Mouse (Mus musculus) splenic B cell, adult 2 months (primary cell): ENCODE results near the gene Neil1.

ENCODE experiments used
- DNase-seq: peaks from one replicate; pipeline ENCODE4 v3.0.0-alpha.2; 2011; ENCODE audit warnings: low read depth, low spot score
- H3K27me3 ChIP-seq: 2 replicates; pipeline ENCODE4 v1.6.1; 2012; ENCODE audit warnings: mild to moderate bottlenecking, low read length, moderate library complexity, mixed read lengths; ENCODE audit not compliant: control insufficient read depth, poor library complexity, insufficient read depth, severe bottlenecking
- H3K36me3 ChIP-seq: 2 replicates; pipeline ENCODE4 v1.6.1; 2012; ENCODE audit warnings: mild to moderate bottlenecking, low read length, moderate library complexity, mixed read lengths; ENCODE audit not compliant: control insufficient read depth, poor library complexity, insufficient read depth, severe bottlenecking

The Neil1 gene

DNA sequence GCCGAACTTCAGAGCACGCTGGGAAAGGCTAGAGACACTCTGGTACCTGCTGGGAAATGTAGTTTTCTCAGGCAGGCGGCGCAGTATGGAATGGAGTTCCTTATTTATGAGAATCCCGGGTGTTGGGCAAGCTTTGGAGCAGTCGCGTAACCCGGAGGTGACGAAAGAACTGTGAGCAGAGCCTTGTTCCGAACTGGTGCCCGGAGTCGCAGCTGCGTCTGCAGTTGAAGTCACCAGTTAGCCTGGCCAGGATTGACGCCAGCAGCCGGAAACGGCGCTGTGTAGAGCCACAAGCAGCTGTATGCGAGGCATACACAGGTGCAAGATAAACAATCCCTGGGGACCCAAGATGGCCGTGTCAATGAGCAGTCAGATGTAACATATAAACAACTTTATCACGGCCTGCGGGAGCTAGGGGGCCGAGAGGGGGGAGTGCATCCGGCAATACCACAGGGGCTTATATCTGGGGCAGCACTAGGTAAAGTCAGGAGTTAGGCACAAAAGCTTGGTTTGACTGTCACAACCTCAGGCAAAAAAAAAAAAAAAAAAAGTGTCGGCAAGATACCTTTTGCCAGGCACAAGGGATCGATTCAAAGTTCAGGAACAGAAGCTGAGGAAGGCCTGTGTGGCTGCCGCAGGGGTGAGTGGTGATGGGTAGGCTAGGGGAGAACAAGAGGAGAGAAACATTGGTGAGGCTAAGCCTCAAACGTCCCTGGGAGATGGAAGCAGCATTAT is at the start of gene Neil1:
TSS of gene Neil1 (minus strand) at position 162 of the 735 bp plus-strand sequence.
- no peaks in the 10 kb centered on the region for H3K27me3 ChIP-seq
- DNase-seq, result peak; percentile 96
- peaks cover 1% of the 10 kb centered on the region for H3K36me3 ChIP-seq

DNA sequence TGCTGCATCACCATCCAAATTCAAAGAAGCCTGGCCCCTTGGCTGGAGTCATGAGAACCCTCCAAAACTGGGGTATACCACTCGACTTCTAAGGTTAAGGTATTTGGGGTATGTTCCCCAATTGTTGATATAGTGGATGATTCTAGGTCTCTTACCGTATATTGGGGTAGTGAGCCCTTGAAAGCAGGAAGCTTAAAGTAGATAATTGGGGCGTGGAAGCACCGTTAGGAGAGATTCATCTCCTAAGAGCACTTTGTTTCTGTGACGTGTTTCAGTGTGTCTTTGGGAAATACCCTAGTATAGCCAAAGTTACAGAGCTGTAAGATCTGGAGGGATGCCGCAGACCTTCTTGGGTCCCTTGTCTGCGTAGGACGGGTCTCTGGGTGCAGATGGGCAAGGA is 49.3 kb upstream of the Neil1 start:
- no peak for DNase-seq
- H3K36me3 ChIP-seq, result no peaks in the 10 kb centered on the region
- no peaks in the 10 kb centered on the region for H3K27me3 ChIP-seq

DNA sequence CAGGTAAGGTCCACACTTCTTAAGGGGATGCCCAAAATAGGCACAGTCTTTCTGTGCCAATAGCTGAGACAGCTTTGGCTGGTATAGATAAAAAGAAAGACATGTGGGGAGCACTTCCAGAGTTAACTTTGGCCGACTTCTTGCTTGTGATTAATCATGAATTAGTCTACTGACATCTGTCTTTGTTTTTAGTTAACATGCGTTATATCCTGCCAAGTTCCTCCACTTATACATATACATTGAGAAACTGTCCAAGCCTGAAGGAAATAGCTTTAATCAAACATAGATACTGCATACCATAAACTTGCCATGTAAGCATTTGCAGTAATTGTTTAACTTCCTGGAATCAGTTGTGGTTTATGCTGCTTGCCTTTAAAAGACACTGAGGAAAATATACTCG is 48.6 kb upstream of the Neil1 start:
- no peaks in the 10 kb centered on the region for H3K27me3 ChIP-seq
- no peaks in the 10 kb centered on the region for H3K36me3 ChIP-seq
- no peak for DNase-seq

DNA sequence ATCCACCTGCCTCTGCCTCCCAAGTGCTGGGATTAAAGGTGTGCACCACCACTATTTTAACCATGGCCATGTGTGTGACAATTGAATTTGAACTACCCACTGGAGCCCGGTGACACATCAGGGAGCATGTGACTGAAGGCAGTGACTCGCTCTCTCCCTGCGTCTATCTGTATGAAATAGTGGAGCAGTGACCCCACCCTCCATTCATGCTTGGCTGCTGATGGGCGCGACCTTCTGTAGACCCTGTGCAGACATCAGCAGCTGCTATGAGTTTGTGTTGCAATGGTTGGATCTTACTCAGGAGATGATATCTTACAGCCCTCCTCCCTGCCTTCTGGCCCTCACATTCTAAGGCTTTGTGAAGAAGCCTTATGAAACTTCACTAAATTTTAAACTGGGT is 20.3 kb upstream of the Neil1 start:
- H3K27me3 ChIP-seq, result no peaks in the 10 kb centered on the region
- no peaks in the 10 kb centered on the region for H3K36me3 ChIP-seq
- no peak for DNase-seq

DNA sequence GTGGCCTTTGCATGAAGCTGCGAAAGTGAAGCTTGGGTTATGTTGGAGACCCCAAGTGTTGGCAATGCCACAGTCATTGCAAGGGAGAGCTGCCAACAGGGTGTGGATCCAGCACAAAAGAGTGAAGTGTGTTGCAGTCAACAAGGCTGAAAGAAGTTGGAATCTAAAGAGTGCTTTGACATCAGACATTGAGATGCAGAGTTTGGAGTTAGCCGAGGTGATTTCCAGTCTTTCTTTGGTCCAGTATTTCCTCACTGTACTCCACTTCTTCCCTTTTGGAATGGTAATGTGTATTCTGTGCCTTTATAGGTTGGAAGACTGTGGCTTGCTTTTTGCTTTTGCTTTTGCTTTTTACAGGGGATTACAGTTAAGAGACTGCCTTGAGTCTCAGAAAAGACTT is 18.1 kb upstream of the Neil1 start:
- Histone ChIP-seq H3K27me3 (no peaks in the 10 kb centered on the region), H3K36me3 (no peaks in the 10 kb centered on the region)
- no peak for DNase-seq

DNA sequence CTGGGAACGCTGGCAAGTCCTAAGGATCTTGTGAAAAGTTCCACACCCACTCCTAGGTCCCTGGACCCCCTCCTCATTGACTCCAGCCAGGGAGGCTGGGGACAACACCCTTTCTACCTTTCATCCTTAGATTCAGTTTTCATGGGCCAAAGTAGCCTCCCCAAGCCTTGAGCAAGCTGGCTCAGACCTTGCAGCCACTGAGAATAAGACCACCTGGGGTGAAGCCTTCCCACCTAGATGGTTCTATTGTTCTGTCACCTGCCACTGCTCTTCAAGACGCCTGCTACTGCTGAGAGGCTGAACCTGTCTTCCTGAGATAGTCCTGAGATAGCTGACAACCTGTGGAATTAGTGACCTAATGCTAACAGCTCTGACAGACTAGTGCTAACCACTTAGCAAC is 15.0 kb upstream of the Neil1 start:
- H3K36me3 ChIP-seq, result no peaks in the 10 kb centered on the region
- DNase-seq, result no peak
- H3K27me3 ChIP-seq, result no peaks in the 10 kb centered on the region

DNA sequence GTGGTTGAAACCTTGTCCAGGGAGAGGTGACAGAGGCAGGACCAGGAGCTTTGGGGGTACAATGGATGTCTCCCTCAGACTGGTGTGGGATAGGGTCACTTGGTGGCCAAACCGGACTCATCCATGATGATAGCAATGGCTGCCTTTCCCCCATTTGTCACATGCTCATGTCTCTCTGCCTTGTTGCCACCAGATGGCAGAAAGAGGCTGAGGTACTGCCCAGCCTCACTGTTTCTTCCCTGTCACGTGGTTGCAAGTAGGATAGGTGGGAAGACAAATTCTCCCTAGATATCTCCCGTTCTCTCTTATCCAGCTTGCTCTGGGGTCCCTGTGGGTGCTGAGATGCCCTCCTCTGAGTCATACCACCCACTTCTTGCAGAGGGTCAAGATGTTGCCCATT is 14.4 kb upstream of the Neil1 start:
- peak; percentile 18 for DNase-seq
- H3K27me3 ChIP-seq, result no peaks in the 10 kb centered on the region
- no peaks in the 10 kb centered on the region for H3K36me3 ChIP-seq

DNA sequence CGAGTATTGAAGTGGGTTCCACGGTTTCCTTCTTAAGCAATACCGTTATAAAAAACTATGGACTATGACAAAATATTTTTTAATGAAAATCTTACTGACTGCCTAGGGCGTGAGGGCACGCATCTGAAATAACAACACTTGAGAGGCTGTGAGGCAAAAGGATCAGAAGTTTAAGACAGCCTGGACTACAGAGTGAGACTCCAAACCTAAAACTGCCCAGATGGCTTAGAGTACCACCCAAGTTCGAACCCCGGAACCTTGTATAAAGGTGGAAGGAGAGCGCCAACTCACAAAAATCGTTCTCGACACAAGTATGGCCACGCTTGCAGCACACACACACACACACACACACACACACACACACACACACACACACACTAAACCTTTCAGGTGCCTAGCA is 10.4 kb upstream of the Neil1 start:
- H3K27me3 ChIP-seq, result no peaks in the 10 kb centered on the region
- no peak for DNase-seq
- H3K36me3 ChIP-seq, result peaks cover 3% of the 10 kb centered on the region; the same call in 1 of the 2 replicates

DNA sequence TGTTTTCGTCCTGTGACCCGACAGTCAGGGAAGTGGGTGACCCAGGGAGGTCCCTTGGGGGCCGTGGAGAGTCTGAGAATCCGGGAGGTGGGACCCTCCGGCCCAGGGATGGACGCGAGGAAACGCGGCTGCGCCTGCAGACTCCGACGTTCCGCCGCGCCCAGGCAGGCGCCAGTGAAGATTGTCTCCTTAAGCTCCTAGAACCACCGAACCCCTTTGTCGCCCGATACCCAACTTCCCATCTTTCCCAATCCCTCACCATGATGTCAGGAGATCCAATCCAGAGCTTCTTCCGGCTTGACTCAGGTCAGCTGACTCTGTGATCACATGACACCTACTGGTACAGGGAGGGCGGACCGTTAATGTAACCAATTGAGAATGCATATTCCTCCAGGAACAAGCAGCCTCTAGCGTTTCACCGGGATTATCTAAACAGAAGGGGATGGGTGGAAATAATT is 9.9 kb upstream of the Neil1 start, which contains the start of gene Commd4:
TSS of gene Commd4 (minus strand) at position 319 of the 458 bp plus-strand sequence.
- H3K27me3 ChIP-seq, result no peaks in the 10 kb centered on the region
- peak; percentile 92 for DNase-seq
- peaks cover 3% of the 10 kb centered on the region; the same call in 1 of the 2 replicates for H3K36me3 ChIP-seq

DNA sequence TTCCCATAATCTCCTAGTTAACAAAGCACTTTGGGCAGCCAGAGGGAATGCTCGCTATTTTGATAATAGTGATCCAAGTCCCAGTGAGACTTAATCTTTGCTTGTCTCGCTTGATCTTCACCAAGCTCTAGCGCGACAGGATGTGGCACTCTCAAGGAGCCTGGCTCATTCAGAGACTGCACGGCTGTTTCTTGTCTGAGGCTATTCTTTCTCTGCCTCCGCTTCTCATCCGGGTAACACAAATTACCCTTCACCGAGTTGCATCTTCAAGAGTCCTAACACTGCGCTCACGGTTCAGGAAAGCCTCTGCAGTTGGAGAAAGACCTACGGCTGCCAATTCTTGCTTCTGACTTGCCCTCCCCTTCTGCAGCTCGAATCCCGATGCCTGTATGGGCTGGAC is 9.4 kb upstream of the Neil1 start:
- no peak for DNase-seq

DNA sequence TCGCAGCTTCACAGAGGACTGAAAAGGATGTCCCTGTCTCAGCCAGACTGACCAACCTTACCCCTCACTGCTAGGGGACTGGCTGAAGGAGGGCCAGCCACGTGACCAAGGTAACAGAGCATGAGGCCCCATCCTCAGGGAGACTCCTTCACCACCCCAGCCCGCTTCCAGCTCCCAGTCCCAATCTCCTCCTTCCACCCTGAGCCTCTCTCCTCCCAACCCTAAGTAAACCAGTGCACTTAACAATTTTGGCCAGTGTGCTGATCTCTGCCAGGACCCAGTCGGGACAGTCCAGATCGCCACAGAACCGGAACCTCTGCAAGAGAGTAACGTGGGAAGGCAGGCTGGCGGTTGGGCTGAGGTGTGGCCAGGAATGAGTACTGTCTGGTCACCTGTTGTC is 8.7 kb upstream of the Neil1 start:
- Histone ChIP-seq H3K36me3 (peaks cover 3% of the 10 kb centered on the region; the same call in 1 of the 2 replicates), H3K27me3 (no peaks in the 10 kb centered on the region)
- no peak for DNase-seq

More for the DNA sequence above, 9.4 kb upstream of the Neil1 start:
- no peaks in the 10 kb centered on the region for H3K27me3 ChIP-seq
- H3K36me3 ChIP-seq, result peaks cover 3% of the 10 kb centered on the region; the same call in 1 of the 2 replicates

DNA sequence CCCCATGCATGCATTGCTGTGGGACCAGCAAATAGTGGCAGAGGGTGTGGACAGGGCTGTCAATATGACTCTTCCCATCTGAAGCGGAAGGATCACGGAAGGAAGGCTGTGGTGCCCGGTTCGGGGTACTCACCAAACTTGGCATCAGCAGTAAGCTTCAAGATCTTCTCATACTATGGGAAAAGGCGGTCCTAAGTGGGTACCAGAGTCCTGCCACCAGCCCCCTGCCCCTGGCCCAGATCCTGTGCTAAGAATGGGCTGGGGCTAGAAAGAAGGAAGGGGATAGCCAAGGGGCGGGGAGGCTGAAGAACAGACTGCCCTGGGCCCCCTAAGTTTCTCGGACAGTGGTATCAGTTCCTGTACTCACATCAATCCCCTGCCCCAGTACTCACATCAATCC is 8.3 kb upstream of the Neil1 start:
- Histone ChIP-seq H3K27me3 (no peaks in the 10 kb centered on the region), H3K36me3 (peaks cover 3% of the 10 kb centered on the region; the same call in 1 of the 2 replicates)
- DNase-seq, result no peak

DNA sequence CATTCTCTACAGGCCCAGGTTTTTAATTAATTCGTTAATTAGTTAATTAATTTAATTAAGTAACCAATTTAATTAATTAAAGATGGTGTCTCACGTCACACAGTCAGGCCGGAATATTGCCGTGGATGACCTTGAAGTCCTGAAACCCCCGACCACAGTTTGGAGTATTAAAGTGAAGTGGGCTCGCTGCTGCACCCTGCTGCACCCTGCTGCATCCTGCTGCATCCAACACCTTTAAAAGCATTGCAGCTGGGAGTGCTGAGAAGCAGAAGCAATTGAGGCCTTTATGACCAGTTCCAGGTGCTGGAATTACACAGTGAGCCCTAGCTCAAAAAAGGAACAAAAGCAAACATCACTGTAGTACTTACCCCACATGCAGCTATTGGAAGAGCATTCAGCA is 4.2 kb upstream of the Neil1 start:
- Histone ChIP-seq H3K27me3 (no peaks in the 10 kb centered on the region), H3K36me3 (peaks cover 3% of the 10 kb centered on the region; the same call in 1 of the 2 replicates)
- DNase-seq, result no peak

DNA sequence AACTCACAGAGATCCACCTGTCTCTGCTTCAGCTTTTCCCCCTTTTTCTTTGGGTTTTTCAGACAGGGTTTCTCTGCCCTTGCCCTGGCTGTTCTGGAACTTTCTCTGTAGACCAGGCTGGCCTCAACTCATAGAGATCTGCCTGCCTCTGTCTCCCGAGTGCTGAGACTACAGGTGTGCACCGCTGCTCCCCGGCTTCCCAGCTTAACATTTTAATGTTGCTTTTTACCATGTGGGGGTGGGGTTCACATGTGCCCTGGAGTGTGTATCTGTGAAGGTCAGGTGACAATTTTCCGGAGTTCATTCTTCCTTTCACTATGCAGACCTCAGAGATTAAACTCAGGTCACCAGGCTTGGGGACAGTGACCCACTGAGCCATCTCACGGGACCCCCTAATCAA is 2.1 kb upstream of the Neil1 start:
- H3K36me3 ChIP-seq, result peaks cover 3% of the 10 kb centered on the region; the same call in 1 of the 2 replicates
- no peaks in the 10 kb centered on the region for H3K27me3 ChIP-seq
- no peak for DNase-seq

DNA sequence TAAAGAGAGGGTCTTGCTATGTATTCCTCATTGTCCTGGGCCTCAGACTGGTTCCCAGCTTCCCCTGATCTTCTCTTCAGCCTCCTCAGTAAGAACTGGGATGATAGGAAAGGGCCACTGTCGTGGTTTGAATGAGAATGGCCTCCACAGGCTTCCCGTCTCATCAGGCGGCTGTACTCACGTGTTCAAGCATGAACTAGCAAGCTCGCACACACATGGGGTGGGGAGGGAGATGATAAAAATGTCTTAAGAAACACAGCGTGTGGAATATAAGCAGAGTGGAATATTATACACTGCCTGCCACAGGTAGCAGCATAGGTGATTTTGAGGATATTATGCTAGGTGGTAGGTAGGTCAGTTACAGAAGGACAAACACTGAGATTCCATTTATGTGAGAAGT is 916 bp upstream of the Neil1 start:
- Histone ChIP-seq H3K27me3 (no peaks in the 10 kb centered on the region), H3K36me3 (no peaks in the 10 kb centered on the region; the same call in 1 of the 2 replicates)
- DNase-seq, result peak; percentile 36
